Mouse (Mus musculus): ENCODE data around the gene Ppil1.
"Not testable (repeated sequence)": the region's sequence is repeated elsewhere in the genome, so short reads cannot be mapped to it uniquely, and the experiment has no call there.

Ppil1 gene

GRCm38 (mm10) chr17:29251608-29252390 lies 12.2 kb downstream of the Ppil1 start:
- ATAC-seq (ENCODE audit: low TSS enrichment) = no peak

- not testable (repeated sequence) for ATAC-seq (ENCODE audit: low TSS enrichment)
Measured at GRCm38 (mm10) chr17:29251006-29251405, 13.0 kb downstream of the Ppil1 start.

- no peak for ATAC-seq (ENCODE audit: low TSS enrichment)
Measured at GRCm38 (mm10) chr17:29249512-29249911, 14.5 kb downstream of the Ppil1 start.

GRCm38 (mm10) chr17:29247881-29248280 lies 16.1 kb downstream of the Ppil1 start:
- ATAC-seq (ENCODE audit: low TSS enrichment) = peak; percentile 60

GRCm38 (mm10) chr17:29246602-29247001 lies 17.4 kb downstream of the Ppil1 start:
- peak; percentile 78 for ATAC-seq (ENCODE audit: low TSS enrichment)

GRCm38 (mm10) chr17:29245725-29246124 lies 18.3 kb downstream of the Ppil1 start:
- ATAC-seq (ENCODE audit: low TSS enrichment) = no peak

DNA sequence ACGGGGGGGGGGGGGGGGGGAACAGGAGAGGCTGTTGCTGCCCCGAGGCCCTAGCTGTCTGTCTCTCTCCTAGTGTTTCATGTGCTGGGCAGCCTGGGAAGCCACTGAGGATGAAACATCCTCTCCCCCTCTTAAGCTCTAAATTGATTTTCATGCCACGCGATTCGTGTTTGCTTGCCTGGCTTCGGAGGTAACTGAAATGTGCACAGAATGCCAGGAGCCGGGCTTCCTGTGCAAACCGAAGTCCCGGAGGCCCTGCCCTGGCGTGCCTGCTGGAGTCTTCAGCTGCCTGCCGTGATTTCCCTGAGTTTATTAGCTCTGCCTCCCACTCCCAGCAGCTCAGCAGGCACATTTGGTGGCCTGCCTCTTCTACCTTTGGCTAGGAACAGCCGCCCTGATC lies 19.1 kb downstream of the Ppil1 start:
- no peak for ATAC-seq (ENCODE audit: low TSS enrichment)

GRCm38 (mm10) chr17:29238421-29238945 lies 25.5 kb downstream of the Ppil1 start:
- ATAC-seq (ENCODE audit: low TSS enrichment) = peak; percentile 29; the same call in 1 of the 2 replicates

- ATAC-seq (ENCODE audit: low TSS enrichment) = peak; percentile 35; the same call in 1 of the 2 replicates
Measured at GRCm38 (mm10) chr17:29237772-29238420, 26.1 kb downstream of the Ppil1 start, which contains the start of gene Cpne5. Cpne5 (minus strand) TSS chr17:29238167.

GRCm38 (mm10) chr17:29237267-29237771 lies 26.7 kb downstream of the Ppil1 start:
- no peak for ATAC-seq (ENCODE audit: low TSS enrichment)

GRCm38 (mm10) chr17:29236111-29236510 lies 27.9 kb downstream of the Ppil1 start:
- ATAC-seq (ENCODE audit: low TSS enrichment) = peak; percentile 31; the same call in 1 of the 2 replicates

DNA sequence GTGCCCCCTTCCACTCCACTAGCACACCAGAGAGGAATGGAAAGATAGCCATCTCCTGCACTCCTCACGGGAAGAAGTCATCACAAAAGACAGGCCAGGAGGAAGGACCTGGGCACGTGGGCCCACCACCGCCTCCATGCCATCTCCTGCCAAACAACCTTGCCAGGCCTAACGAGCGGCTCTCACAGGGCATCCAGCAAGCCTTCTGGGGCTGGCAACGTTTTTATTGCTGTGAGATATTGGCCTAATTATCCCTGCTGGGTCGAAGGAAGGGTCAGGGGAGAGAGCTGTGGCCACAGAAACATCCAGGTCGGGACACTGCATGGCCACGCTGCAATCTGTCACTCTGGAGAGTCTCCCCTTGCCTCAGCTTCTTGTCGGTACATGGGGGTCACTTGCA lies 32.9 kb downstream of the Ppil1 start:
- ATAC-seq (ENCODE audit: low TSS enrichment) = no peak

DNA sequence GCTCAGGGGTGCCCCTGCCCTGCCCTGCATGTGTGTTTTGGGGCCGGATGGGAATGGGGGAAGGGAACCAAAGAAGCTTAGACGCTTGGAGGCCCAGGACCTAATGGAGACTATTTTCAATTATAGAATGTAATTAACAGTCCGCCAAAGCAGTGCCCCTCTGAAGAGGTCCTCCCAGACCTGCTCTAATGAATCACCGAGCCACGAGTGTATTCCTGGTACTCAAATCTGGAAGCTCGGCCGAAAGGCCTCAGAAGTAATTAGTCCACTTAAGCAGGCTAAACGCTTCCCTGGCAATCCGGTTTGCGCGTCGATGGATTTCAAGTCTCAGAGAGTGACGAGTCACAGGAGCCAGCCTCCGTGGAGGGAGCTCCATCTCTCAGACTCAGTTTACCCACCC lies 43.4 kb downstream of the Ppil1 start:
- ATAC-seq (ENCODE audit: low TSS enrichment) = no peak

GRCm38 (mm10) chr17:29218017-29218416 lies 46.0 kb downstream of the Ppil1 start:
- ATAC-seq (ENCODE audit: low TSS enrichment) = no peak

GRCm38 (mm10) chr17:29216078-29216477 lies 47.9 kb downstream of the Ppil1 start:
- no peak for ATAC-seq (ENCODE audit: low TSS enrichment)

DNA sequence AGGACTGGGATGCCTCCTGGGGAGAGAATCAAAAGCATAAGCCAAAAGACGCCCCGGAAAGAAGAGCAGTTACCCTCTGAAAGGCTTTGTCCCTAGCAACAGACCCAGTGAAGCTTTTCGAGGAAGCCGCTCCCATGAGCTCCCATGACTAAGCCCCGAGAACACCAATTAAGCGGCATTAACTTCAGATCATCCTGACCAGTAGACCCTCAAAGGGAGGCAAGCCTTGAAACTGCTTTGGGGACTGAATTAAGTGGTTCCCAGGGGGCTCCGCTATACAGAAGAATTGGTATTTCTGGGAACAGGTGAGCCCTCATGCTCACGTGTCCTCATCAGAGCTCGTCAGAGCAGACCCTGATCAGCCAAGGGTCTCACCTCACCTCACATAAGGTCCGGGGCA lies 49.3 kb downstream of the Ppil1 start:
- ATAC-seq (ENCODE audit: low TSS enrichment) = no peak

DNA sequence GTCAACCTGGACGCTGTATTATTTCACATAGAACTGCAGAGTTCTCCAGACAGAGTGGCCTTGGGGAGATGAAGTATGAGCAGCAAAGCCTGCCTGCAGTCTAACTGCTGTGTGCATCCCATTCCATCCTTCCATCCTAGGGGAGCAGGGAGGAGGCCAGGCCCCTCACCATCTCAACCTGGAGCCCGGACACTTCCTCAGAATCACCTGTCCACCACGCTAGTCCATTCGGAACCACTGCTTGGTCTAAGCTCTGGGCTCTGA lies 49.9 kb downstream of the Ppil1 start:
- ATAC-seq (ENCODE audit: low TSS enrichment) = no peak

- ATAC-seq (ENCODE audit: low TSS enrichment) = no peak
Measured at GRCm38 (mm10) chr17:29213381-29214192, 50.4 kb downstream of the Ppil1 start.

- no peak for ATAC-seq (ENCODE audit: low TSS enrichment)
Measured at GRCm38 (mm10) chr17:29211836-29212235, 52.1 kb downstream of the Ppil1 start.

DNA sequence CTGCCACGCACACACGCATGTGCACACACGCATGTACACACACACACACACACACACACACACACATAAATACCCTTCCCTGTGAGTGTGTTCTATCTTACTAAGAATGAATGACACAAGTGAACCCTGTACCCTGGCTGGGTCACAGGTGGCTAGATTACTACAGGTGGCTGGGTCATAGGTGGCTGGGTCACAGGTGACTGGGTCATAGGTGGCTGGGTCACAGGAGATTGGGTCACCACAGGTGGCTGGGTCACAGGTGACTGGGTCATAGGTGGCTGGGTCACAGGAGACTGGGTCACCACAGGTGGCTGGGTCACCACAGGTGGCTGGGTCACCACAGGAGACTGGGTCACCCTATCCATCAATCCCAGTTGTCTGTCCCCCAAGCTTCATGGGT lies 53.9 kb downstream of the Ppil1 start:
- ATAC-seq (ENCODE audit: low TSS enrichment) = no peak

GRCm38 (mm10) chr17:29206052-29206451 lies 57.9 kb downstream of the Ppil1 start:
- ATAC-seq (ENCODE audit: low TSS enrichment) = no peak

DNA sequence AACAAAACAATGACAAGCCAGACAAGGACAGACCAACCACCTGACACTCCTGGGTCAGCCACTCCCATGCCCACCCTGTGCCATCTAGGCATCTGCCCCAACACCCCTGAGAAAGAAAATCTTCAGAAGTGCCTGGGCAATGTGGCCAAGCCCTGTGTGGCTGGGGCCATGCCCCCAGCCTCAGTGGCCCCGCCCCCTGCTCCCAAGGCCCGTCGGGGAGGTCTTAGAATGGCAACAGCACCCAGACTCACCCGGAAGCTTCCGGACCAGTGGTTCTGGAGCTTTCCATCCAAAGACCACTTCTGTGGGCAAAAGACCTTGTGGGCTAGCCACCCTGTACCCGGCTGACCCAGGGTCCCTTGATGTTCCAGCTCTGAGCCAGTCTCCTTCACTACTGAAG lies 61.4 kb downstream of the Ppil1 start:
- no peak for ATAC-seq (ENCODE audit: low TSS enrichment)

Measured in frontal cortex, adult (tissue).